Mouse (Mus musculus) neural tube, embryonic 15.5 days (tissue): ENCODE data around the gene 4930402H24Rik. TPM values are rescaled to one million over a fixed set of nuclear protein-coding genes. Genes with fewer than 3 reads are reported as not detected.

Experiments
- ATAC-seq: fragments of 200-750 bp; cut with Nextera tagmentation; 2 replicates; pipeline ENCODE4 v1.8.0; 2017; ENCODE audit warnings: mild to moderate bottlenecking, moderate TSS enrichment, moderate library complexity; ENCODE audit not compliant: low FRiP score
- H3K27ac ChIP-seq: fragments of 300-500 bp; sonication (generic); replicated peaks from 2 replicates; pipeline ENCODE4 v1.5.1; 2015; ENCODE audit warnings: mild to moderate bottlenecking, inconsistent platforms
- H3K27me3 ChIP-seq: fragments of 300-500 bp; sonication (generic); replicated peaks from 2 replicates; pipeline ENCODE4 v1.6.1; 2015; ENCODE audit warnings: inconsistent platforms
- H3K36me3 ChIP-seq: fragments of 300-500 bp; sonication (generic); 2 replicates; pipeline ENCODE4 v1.6.1; 2015; ENCODE audit warnings: inconsistent platforms
- H3K4me1 ChIP-seq: fragments of 300-500 bp; sonication (generic); 2 replicates; pipeline ENCODE4 v1.6.1; 2015; ENCODE audit warnings: inconsistent platforms
- H3K4me2 ChIP-seq: fragments of 300-500 bp; sonication (generic); 2 replicates; pipeline ENCODE4 v1.6.1; 2015; ENCODE audit warnings: inconsistent platforms, mild to moderate bottlenecking, moderate library complexity
- H3K4me3 ChIP-seq: fragments of 300-500 bp; sonication (generic); replicated peaks from 2 replicates; pipeline ENCODE4 v1.5.1; 2015; ENCODE audit warnings: mild to moderate bottlenecking, inconsistent platforms
- H3K9ac ChIP-seq: fragments of 300-500 bp; sonication (generic); replicated peaks from 2 replicates; pipeline ENCODE4 v1.6.1; 2015; ENCODE audit warnings: mild to moderate bottlenecking, inconsistent platforms
- H3K9me3 ChIP-seq: fragments of 300-500 bp; sonication (generic); replicated peaks from 2 replicates; pipeline ENCODE4 v1.6.1; 2016; ENCODE audit warnings: inconsistent platforms
- WGBS: fragments of 180-500 bp; shearing (Covaris S2); methylation state at CpG from one replicate; pipeline ENCODE4 v1.1.7; 2015; ENCODE audit warnings: mixed read lengths; 5-methylcytosine and 5-hydroxymethylcytosine counted together
- polyA plus RNA-seq: library from polyadenylated mRNA; unstranded; fragments of >200 nt; fragmentation: Nextera tagmentation; extraction: Ambion mirVana; gene quantifications from 2 replicates; pipeline ENCODE4 v1.2.1, GENCODE M21; 2015

Gene 4930402H24Rik
- polyA plus RNA-seq, 1 experiment from 2014 or later, result 85.3 TPM

DNA sequence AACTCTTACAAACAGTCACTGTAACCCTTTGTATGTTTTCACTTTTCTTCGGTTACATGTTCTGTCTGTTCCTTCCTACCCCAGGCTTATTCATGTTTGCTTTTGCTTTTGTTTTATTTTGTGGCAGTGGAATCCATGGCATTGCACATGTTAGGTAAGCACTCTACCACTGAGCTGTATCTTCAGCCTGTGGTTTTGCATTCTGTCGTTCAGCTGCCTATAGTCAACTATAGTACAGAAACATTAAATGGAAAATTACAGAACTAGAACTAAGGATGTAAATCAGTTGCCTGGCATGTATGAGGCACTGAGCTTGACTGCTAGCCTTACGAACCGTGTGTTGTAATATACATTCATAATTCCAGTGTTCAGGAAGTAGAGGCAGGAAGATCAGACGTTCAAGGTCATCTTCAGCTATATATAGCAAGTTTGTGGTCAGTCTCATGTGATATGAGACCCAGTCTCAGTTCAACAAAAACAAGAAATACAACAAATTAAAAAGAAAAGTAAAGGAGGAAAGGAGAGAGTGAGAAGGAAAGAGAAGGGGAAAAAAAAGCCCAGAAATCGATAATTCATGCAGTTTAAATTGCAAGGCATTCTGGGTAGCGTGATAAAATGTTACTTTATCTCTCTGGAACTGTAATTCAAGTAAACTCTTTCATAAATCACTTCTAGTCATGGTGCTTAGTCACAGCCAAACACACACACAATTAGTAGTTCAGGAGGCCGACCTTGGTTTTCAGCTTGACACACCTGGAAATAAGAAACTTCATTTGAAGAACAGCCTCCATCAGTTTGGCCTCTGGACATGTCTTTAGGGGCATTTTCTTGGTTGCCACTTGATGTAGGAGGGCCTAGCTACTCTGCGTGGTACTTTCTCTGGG, 54.6 kb downstream of the 4930402H24Rik start:
- H3K4me1 ChIP-seq, result no peaks in the 10 kb centered on the region
- no peak for ATAC-seq
- 86% methylated on average over 9 of the region's 9 CpGs for WGBS
- H3K4me2 ChIP-seq, result no peak overlapping the region
- no peak overlapping the region for H3K27ac ChIP-seq
- H3K4me3 ChIP-seq, result no peak overlapping the region
- H3K27me3 ChIP-seq, result no peaks in the 10 kb centered on the region
- no peak overlapping the region for H3K9ac ChIP-seq
- H3K36me3 ChIP-seq, result no peaks in the 10 kb centered on the region
- no peaks in the 10 kb centered on the region for H3K9me3 ChIP-seq

- Histone ChIP-seq H3K4me1 (no peaks in the 10 kb centered on the region), H3K4me3 (no peak overlapping the region), H3K27ac (no peak overlapping the region), H3K27me3 (no peaks in the 10 kb centered on the region), H3K36me3 (no peaks in the 10 kb centered on the region), H3K9ac (no peak overlapping the region), H3K4me2 (no peak overlapping the region), H3K9me3 (no peaks in the 10 kb centered on the region)
- ATAC-seq, result no peak
- WGBS, result 80% methylated on average over 4 of the region's 4 CpGs
Measured at GRCm38 (mm10) chr2:130849688-130850087, 56.5 kb downstream of the 4930402H24Rik start.

GRCm38 (mm10) chr2:130848313-130848712, 57.9 kb downstream of the 4930402H24Rik start:
- WGBS, result 88% methylated on average over 4 of the region's 4 CpGs
- Histone ChIP-seq H3K27me3 (no peaks in the 10 kb centered on the region), H3K4me2 (no peak overlapping the region), H3K4me1 (no peaks in the 10 kb centered on the region), H3K27ac (no peak overlapping the region), H3K9ac (no peak overlapping the region), H3K36me3 (no peaks in the 10 kb centered on the region), H3K9me3 (no peaks in the 10 kb centered on the region), H3K4me3 (no peak overlapping the region)
- no peak for ATAC-seq

DNA sequence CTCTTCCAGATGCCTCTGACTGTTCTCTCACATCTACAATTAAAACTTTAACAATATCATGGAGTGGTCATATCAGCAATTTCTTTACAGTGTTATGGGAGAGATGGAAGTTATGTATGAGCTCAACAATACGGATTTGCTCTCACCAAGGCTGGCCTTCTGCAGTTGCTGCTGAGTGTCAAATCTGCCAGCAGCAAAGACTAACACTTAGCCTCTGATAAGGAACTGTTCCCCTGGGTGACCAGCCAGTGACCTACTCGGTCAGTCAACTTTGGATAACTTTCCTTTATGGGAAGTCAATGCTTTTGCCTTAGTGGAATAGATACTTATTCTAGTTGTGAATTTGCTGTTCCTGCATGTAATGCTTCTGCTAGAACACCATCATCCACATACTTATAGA, 62.6 kb downstream of the 4930402H24Rik start:
- Histone ChIP-seq H3K4me3 (no peak overlapping the region), H3K4me2 (no peak overlapping the region), H3K36me3 (no peaks in the 10 kb centered on the region), H3K9me3 (no peaks in the 10 kb centered on the region), H3K4me1 (peaks cover 10% of the 10 kb centered on the region), H3K27me3 (no peaks in the 10 kb centered on the region), H3K27ac (no peak overlapping the region), H3K9ac (no peak overlapping the region)
- 65% methylated on average over 2 of the region's 2 CpGs for WGBS
- ATAC-seq, result no peak

- peak overlapping the region; percentile 100 for H3K9ac ChIP-seq
- H3K9me3 ChIP-seq, result no peaks in the 10 kb centered on the region
- no peaks in the 10 kb centered on the region for H3K27me3 ChIP-seq
- H3K36me3 ChIP-seq, result peaks cover 3% of the 10 kb centered on the region; the same call in 1 of the 2 replicates
- peak overlapping the region; percentile 64 for H3K4me2 ChIP-seq
- ATAC-seq, result peak; percentile 87
- H3K4me1 ChIP-seq, result peaks cover 34% of the 10 kb centered on the region
- H3K27ac ChIP-seq, result peak overlapping the region; percentile 99
- H3K4me3 ChIP-seq, result peak overlapping the region; percentile 99
- WGBS, result 5% methylated on average over 4 of the region's 4 CpGs
Measured at GRCm38 (mm10) chr2:130840846-130841245, 65.4 kb downstream of the 4930402H24Rik start.

GRCm38 (mm10) chr2:130839874-130840661, 66.1 kb downstream of the 4930402H24Rik start:
- peak overlapping the region; percentile 99 for H3K4me3 ChIP-seq
- peaks cover 41% of the 10 kb centered on the region for H3K4me1 ChIP-seq
- H3K9me3 ChIP-seq, result no peaks in the 10 kb centered on the region
- no peaks in the 10 kb centered on the region for H3K27me3 ChIP-seq
- peak; percentile 89 for ATAC-seq
- H3K4me2 ChIP-seq, result peak overlapping the region; percentile 64
- WGBS, result under 1% methylated on average over 68 of the region's 77 CpGs
- peaks cover 7% of the 10 kb centered on the region; the same call in 1 of the 2 replicates for H3K36me3 ChIP-seq
- peak overlapping the region; percentile 99 for H3K27ac ChIP-seq
- peak overlapping the region; percentile 100 for H3K9ac ChIP-seq

DNA sequence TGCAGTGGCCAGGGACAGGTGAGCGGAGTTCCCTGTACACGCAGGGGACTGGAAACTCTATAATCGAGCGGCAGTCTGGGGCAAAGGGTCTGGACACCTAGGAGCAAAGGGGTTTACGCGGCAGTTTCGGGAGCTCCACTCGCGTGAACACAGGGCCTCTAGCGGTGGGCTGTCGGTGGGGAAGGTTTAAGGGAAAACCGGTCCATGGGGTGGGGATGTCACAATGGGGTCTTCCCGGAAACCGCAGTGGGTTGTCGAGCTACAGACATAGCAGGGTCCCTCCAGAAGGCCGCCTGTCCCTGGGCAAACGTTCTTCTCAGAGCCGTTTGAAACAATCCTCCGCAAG, 66.7 kb downstream of the 4930402H24Rik start:
- 0% methylated on average over 19 of the region's 19 CpGs for WGBS
- Histone ChIP-seq H3K9me3 (no peaks in the 10 kb centered on the region), H3K4me3 (peak overlapping the region; percentile 99), H3K9ac (peak overlapping the region; percentile 100), H3K27me3 (no peaks in the 10 kb centered on the region), H3K36me3 (peaks cover 7% of the 10 kb centered on the region; the same call in 1 of the 2 replicates), H3K27ac (peak overlapping the region; percentile 99), H3K4me1 (peaks cover 46% of the 10 kb centered on the region), H3K4me2 (peak overlapping the region; percentile 64)
- ATAC-seq, result peak; percentile 54

DNA sequence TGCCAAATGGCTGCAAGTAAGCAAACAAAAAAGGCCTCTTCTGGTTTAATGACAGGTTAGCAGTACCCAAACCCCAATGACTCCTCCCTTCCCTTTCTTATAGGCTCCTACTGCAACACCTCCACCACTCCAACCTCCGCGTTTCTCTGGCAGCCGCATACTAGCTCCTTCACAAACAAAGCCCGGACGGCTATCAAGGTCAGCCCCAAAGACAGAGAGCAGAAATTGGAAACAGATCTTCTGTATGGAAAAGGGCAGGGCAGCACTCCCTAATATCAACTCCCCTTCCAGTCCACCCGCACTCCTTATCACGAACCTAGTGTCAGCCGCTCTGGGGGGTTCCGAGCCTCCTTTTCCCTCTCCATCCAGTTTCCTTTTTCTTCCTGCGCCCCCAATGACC, 67.1 kb downstream of the 4930402H24Rik start:
- Histone ChIP-seq H3K4me2 (peak overlapping the region; percentile 64), H3K9ac (peak overlapping the region; percentile 100), H3K4me3 (peak overlapping the region; percentile 99), H3K27me3 (no peaks in the 10 kb centered on the region), H3K4me1 (peaks cover 46% of the 10 kb centered on the region), H3K36me3 (peaks cover 7% of the 10 kb centered on the region; the same call in 1 of the 2 replicates), H3K9me3 (no peaks in the 10 kb centered on the region), H3K27ac (peak overlapping the region; percentile 99)
- ATAC-seq, result peak; percentile 26; the same call in 1 of the 2 replicates
- under 1% methylated on average over 10 of the region's 10 CpGs for WGBS

- Histone ChIP-seq H3K36me3 (peaks cover 7% of the 10 kb centered on the region; the same call in 1 of the 2 replicates), H3K9me3 (no peaks in the 10 kb centered on the region), H3K9ac (peak overlapping the region; percentile 100), H3K27me3 (no peaks in the 10 kb centered on the region), H3K4me3 (peak overlapping the region; percentile 99), H3K4me2 (peak overlapping the region; percentile 64), H3K4me1 (peaks cover 52% of the 10 kb centered on the region), H3K27ac (peak overlapping the region; percentile 99; the same call in 1 of the 2 replicates)
- 33% methylated on average over 1 of the region's 1 CpGs for WGBS
- no peak for ATAC-seq
Measured at GRCm38 (mm10) chr2:130838131-130838530, 68.1 kb downstream of the 4930402H24Rik start.

GRCm38 (mm10) chr2:130833699-130834098, 72.5 kb downstream of the 4930402H24Rik start:
- Histone ChIP-seq H3K4me3 (no peak overlapping the region), H3K27ac (no peak overlapping the region), H3K9me3 (no peaks in the 10 kb centered on the region), H3K4me2 (no peak overlapping the region), H3K36me3 (peaks cover 13% of the 10 kb centered on the region), H3K27me3 (no peaks in the 10 kb centered on the region), H3K9ac (no peak overlapping the region), H3K4me1 (peaks cover 49% of the 10 kb centered on the region)
- WGBS, result 77% methylated on average over 3 of the region's 3 CpGs
- ATAC-seq, result no peak

- Histone ChIP-seq H3K4me3 (no peak overlapping the region), H3K9ac (no peak overlapping the region), H3K4me2 (no peak overlapping the region), H3K27ac (no peak overlapping the region), H3K4me1 (peaks cover 38% of the 10 kb centered on the region), H3K36me3 (peaks cover 13% of the 10 kb centered on the region), H3K9me3 (no peaks in the 10 kb centered on the region), H3K27me3 (no peaks in the 10 kb centered on the region)
- WGBS, result 65% methylated on average over 1 of the region's 1 CpGs
- ATAC-seq, result no peak
Measured at GRCm38 (mm10) chr2:130832582-130832981, 73.6 kb downstream of the 4930402H24Rik start.
